Mouse (Mus musculus) brain, embryonic 14.5 days (tissue): ENCODE measurements at regions not wholly inside any gene's neighbourhood (a gene's known extent, or its start where the extent isn't known, plus 50 kb on each side); places are given as distances from the start of the nearest gene placed in this dataset.

ENCODE experiments used
- CTCF ChIP-seq: fragments of 200-500 bp; IDR thresholded peaks from 2 replicates; pipeline ENCODE4 v1.5.1; 2012; ENCODE audit warnings: inconsistent platforms, mild to moderate bottlenecking, moderate library complexity, borderline replicate concordance; ENCODE audit not compliant: insufficient read depth, insufficient read length; ENCODE audit errors: extremely low read depth
- POLR2A ChIP-seq: fragments of 200-500 bp; IDR thresholded peaks from 2 replicates; pipeline ENCODE4 v1.6.1; 2012; ENCODE audit warnings: mild to moderate bottlenecking, inconsistent platforms, borderline replicate concordance; ENCODE audit not compliant: poor library complexity, insufficient read depth, insufficient read length, severe bottlenecking; ENCODE audit errors: extremely low read depth

- no peak for TF ChIP-seq POLR2A
- TF ChIP-seq CTCF: no peak
Measured at GRCm38 (mm10) chr13:84065256-84065898, 156.7 kb upstream of the Tmem161b start.
